8 mouse cellular contexts compared by ENCODE assay signal in genomic region chr5:8997513-8997895, GRCm38 (mm10). TPM values are rescaled to one million over a fixed set of nuclear protein-coding genes. Genes with fewer than 3 reads are reported as not detected.
DNase-seq lines count a peak whose midpoint lies in the region; ATAC-seq and TF ChIP-seq lines count a peak whose summit lies in the region.

No protein-coding gene starts in this region.

- peak overlapping the region; percentile 95 for H3K27ac ChIP-seq in left cerebral cortex, adult 2 months
- peak overlapping the region; percentile 84 for H3K27ac ChIP-seq in embryonic facial prominence, embryonic 15.5 days (replicated peaks)

- intact Hi-C loops in left cerebral cortex, adult 2 months (cut with DNase I), result loop anchor here (5.0 kb wide), 1 partner anchor 105 kb away; the partner anchor contains the start of gene Tmem243

- H3K27me3 ChIP-seq in embryonic facial prominence, embryonic 15.5 days, result no peaks in the 10 kb centered on the region
- H3K27me3 ChIP-seq in myocyte (ENCODE audit: control insufficient read depth, insufficient read depth, insufficient read length), result no peaks in the 10 kb centered on the region

- no peaks in the 10 kb centered on the region for H3K79me2 ChIP-seq in myocyte (ENCODE audit: control insufficient read depth, insufficient read depth)

- H3K36me3 ChIP-seq in embryonic facial prominence, embryonic 15.5 days, result peaks cover 10% of the 10 kb centered on the region; the same call in 1 of the 2 replicates
- no peaks in the 10 kb centered on the region for H3K36me3 ChIP-seq in myocyte (ENCODE audit: control insufficient read depth, insufficient read depth)

- 8% methylated on average over 8 of the region's 8 CpGs for WGBS in embryonic facial prominence, embryonic 15.5 days

- TF ChIP-seq POLR2A in myocyte (IDR thresholded peaks at IDR 0.05; ENCODE audit: insufficient read length, low read depth), result no peak

- H3K9ac ChIP-seq in embryonic facial prominence, embryonic 15.5 days, result peak overlapping the region; percentile 59

- DNase-seq in left cerebral cortex, adult 2 months (ENCODE audit: extremely low spot score in 1 of 2, low spot score in 2 of 2), result no peak
- DNase-seq in left cerebral cortex, adult 18-20 months (ENCODE audit: low spot score in 2 of 2), result no peak
- DNase-seq in kidney, postnatal 25 days, result peak; percentile 56 to 59
- DNase-seq in embryo, embryonic 11 days, result no peak
- DNase-seq in layer of hippocampus, postnatal 10 days (ENCODE audit: low spot score in 2 of 2), result no peak
- no peak for DNase-seq in urinary bladder, postnatal 36 days (ENCODE audit: low spot score in 2 of 2)

- 0 out of 2 replicates have a peak, but pooled peaks cover 4% of the 10 kb centered on the region for H3K4me1 ChIP-seq in embryonic facial prominence, embryonic 15.5 days

- TF ChIP-seq CTCF in left cerebral cortex, adult 2 months (IDR thresholded peaks at IDR 0.05), result no peak

- peak overlapping the region; percentile 69 for H3K4me3 ChIP-seq in left cerebral cortex, adult 2 months
- H3K4me3 ChIP-seq in embryonic facial prominence, embryonic 15.5 days (replicated peaks), result peak overlapping the region; percentile 77
- peak overlapping the region; percentile 74 for H3K4me3 ChIP-seq in myocyte

- no peak for ATAC-seq in embryonic facial prominence, embryonic 15.5 days (ENCODE audit: insufficient number of reproducible peaks, low FRiP score, low TSS enrichment, low read depth)

- H3ac ChIP-seq in myocyte (ENCODE audit: control insufficient read depth, insufficient read length), result peak overlapping the region; percentile 2

- peak overlapping the region; percentile 69 for H3K4me2 ChIP-seq in embryonic facial prominence, embryonic 15.5 days (replicated peaks)
- peak overlapping the region; percentile 61 for H3K4me2 ChIP-seq in myocyte (ENCODE audit: low read depth)

- no peaks in the 10 kb centered on the region for H3K9me3 ChIP-seq in embryonic facial prominence, embryonic 15.5 days (replicated peaks)

TF ChIP-seq in myocyte, 11 proteins besides CTCF, POLR2A, EP300 and RAD21:
- TF ChIP-seq USF1 (IDR thresholded peaks at IDR 0.05; ENCODE audit: low read depth), result no peak
- no peak for TF ChIP-seq TCF3 (IDR thresholded peaks at IDR 0.05; ENCODE audit: insufficient read length, low read depth)
- TF ChIP-seq MAX (IDR thresholded peaks at IDR 0.05; ENCODE audit: low read depth), result no peak
- TF ChIP-seq CEBPB (IDR thresholded peaks at IDR 0.05; ENCODE audit: insufficient read depth, poor library complexity, severe bottlenecking), result no peak
- TF ChIP-seq POLR2AphosphoS2 (IDR thresholded peaks at IDR 0.05; ENCODE audit: insufficient read length, low read depth), result no peak
- TF ChIP-seq SRF (IDR thresholded peaks at IDR 0.05; ENCODE audit: control insufficient read depth, insufficient read length, low read depth), result no peak
- TF ChIP-seq E2F4 (IDR thresholded peaks at IDR 0.05; ENCODE audit: insufficient read depth), result no peak
- no peak for TF ChIP-seq REST (IDR thresholded peaks at IDR 0.05; ENCODE audit: insufficient read depth, insufficient read length)
- TF ChIP-seq MYOG (IDR thresholded peaks at IDR 0.05; ENCODE audit: control insufficient read depth in 1 of 3, insufficient read depth in 1 of 3, insufficient read length in 2 of 3, low read depth in 2 of 3), result no peak
- TF ChIP-seq MYOD1 (IDR thresholded peaks at IDR 0.05; ENCODE audit: control insufficient read depth in 1 of 3, insufficient read length in 2 of 3, low read depth in 2 of 3), result no peak
- no peak for TF ChIP-seq TCF12 (IDR thresholded peaks at IDR 0.05; ENCODE audit: insufficient read depth, poor library complexity, severe bottlenecking)

RNA-seq across cellular contexts. Expression of gene Crot, which starts 0.4 kb away (rescaled TPM):
- 10 to 100 TPM; 23.8 to 24.0 TPM for total RNA-seq in left cerebral cortex, adult 2 months (2021)
- 10 to 100 TPM; 23.5 to 25.0 TPM for total RNA-seq in left cerebral cortex, adult 18-20 months (2021)
- 37.9 and 38.7 TPM in 2 replicates for polyA plus RNA-seq in embryonic facial prominence, embryonic 15.5 days (2015; fragmentation: Nextera tagmentation; extraction: Ambion mirVana)
- polyA plus RNA-seq in myocyte (2012; fragmentation: generic; extraction: Trizol), result 6.6 TPM
- total RNA-seq in layer of hippocampus, postnatal 10 days (2021), result 10 to 100 TPM; 22.3 to 22.4 TPM

Comparison
In these comparisons a context has a peak if more than half of its experiments do, and no peak if none do; other contexts are left out.
1. DNase-seq: peak in kidney, postnatal 25 days (2 of 2); none in left cerebral cortex, adult 2 months (0 of 2), left cerebral cortex, adult 18-20 months (0 of 2), embryo, embryonic 11 days (single experiment), layer of hippocampus, postnatal 10 days (0 of 2) and urinary bladder, postnatal 36 days (0 of 2).
2. Peak in every context shown above with its lines, with median percentiles within 50 percentile points of each other: H3K4me3 ChIP-seq.